Mouse (Mus musculus) thymus, adult 2 months (tissue): Measurements from ENCODE around the gene Olfr332.

ENCODE experiments used
- CTCF ChIP-seq: fragments of 200-500 bp; IDR thresholded peaks from 2 replicates; pipeline ENCODE4 v1.5.1; 2012; ENCODE audit warnings: mild to moderate bottlenecking, control low read depth, low read length, moderate library complexity, borderline replicate concordance; ENCODE audit not compliant: control insufficient read depth, poor library complexity, insufficient read depth; ENCODE audit errors: extremely low read depth
- POLR2A ChIP-seq: fragments of 200-500 bp; IDR thresholded peaks from 2 replicates; pipeline ENCODE4 v1.6.1; 2012; ENCODE audit warnings: mild to moderate bottlenecking, low read length, control low read depth, moderate library complexity; ENCODE audit not compliant: control insufficient read depth, poor library complexity, insufficient read depth; ENCODE audit errors: extremely low read depth

DNA sequence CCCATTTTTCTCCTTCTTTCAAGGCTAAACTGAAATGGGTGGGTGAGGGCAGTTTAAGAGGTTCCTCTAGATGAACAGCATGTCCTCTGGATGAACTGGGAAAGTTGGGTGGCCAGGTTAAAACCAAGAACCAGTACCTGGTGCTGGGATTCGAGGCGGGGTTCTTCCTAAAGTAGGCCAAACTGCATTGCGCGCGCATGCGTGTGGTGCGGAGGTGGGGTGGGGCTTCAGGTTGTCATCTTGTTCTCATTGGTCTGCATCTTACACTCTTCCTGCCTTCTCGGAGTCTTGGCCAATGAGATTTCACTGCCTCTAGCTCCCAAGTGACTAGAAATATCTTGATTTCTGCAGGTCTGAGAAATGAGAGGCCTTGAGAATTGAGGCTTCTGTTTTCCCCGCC lies 39.6 kb downstream of the Olfr332 start, which contains the start of gene Lypd9:
- no peak for TF ChIP-seq CTCF
- TF ChIP-seq POLR2A, result no peak
